Mouse (Mus musculus) MEL (cell line): ENCODE data around the gene Tmem98. TPM values are rescaled to one million over a fixed set of nuclear protein-coding genes. Genes with fewer than 3 reads are reported as not detected.
A peak's percentile ranks its signal among the peaks of the same experiment; 100 is the strongest.

Experiments
- DNase-seq: peaks from one replicate; pipeline ENCODE4 v3.0.0; 2011; ENCODE audit warnings: low read depth, low spot score
- H3K27ac ChIP-seq: 2 replicates; pipeline ENCODE4 v1.5.1; 2012; ENCODE audit warnings: low read depth, mild to moderate bottlenecking, control low read depth, low read length, moderate library complexity; ENCODE audit not compliant: control insufficient read depth
- H3K27me3 ChIP-seq, 2 experiments: fragments of 150-350 bp in 1 of 2; sonication (generic) in 1 of 2; 2 replicates each; pipeline ENCODE4 v1.6.1; 2012; ENCODE audit warnings: low read length in 2 of 2, mild to moderate bottlenecking in 2 of 2, improper control_type of control experiment in 1 of 2, moderate library complexity in 1 of 2; ENCODE audit not compliant: insufficient read depth in 2 of 2, control insufficient read depth in 1 of 2
- H3K36me3 ChIP-seq, 2 experiments: 2 replicates each; pipeline ENCODE4 v1.6.1; 2012 to 2014; ENCODE audit warnings: low read length in 2 of 2, improper control_type of control experiment in 1 of 2, inconsistent platforms in 1 of 2, mild to moderate bottlenecking in 1 of 2; ENCODE audit not compliant: insufficient read depth in 2 of 2, control insufficient read depth in 1 of 2
- H3K4me1 ChIP-seq, 2 experiments: fragments of 150-350 bp in 1 of 2; sonication (generic) in 1 of 2; 2 replicates each; pipeline ENCODE4 v1.6.1; 2012; ENCODE audit warnings: low read length in 2 of 2, improper control_type of control experiment in 1 of 2, mild to moderate bottlenecking in 1 of 2; ENCODE audit not compliant: insufficient read depth in 2 of 2, control insufficient read depth in 1 of 2
- H3K4me3 ChIP-seq, 2 experiments: fragments of 150-350 bp in 1 of 2; sonication (generic) in 1 of 2; 2 replicates each; pipeline ENCODE4 v1.5.1; 2012; ENCODE audit warnings: low read depth in 2 of 2, low read length in 2 of 2, mild to moderate bottlenecking in 2 of 2, moderate library complexity in 2 of 2, control low read depth in 1 of 2, improper control_type of control experiment in 1 of 2; ENCODE audit not compliant: control insufficient read depth in 1 of 2, insufficient read depth in 1 of 2
- H3K79me2 ChIP-seq: 2 replicates; pipeline ENCODE4 v1.6.1; 2012; ENCODE audit warnings: mild to moderate bottlenecking, low read length, moderate library complexity; ENCODE audit not compliant: control insufficient read depth, poor library complexity, insufficient read depth
- H3K9ac ChIP-seq: 2 replicates; pipeline ENCODE4 v1.6.1; 2012; ENCODE audit warnings: low read depth, mild to moderate bottlenecking, control low read depth, low read length, moderate library complexity; ENCODE audit not compliant: control insufficient read depth, poor library complexity, severe bottlenecking
- H3K9me3 ChIP-seq: fragments of 150-350 bp; sonication (generic); replicated peaks from 2 replicates; pipeline ENCODE4 v1.6.1; 2012; ENCODE audit warnings: mild to moderate bottlenecking, low read length, improper control_type of control experiment, moderate library complexity; ENCODE audit not compliant: insufficient read depth
- CHD1 ChIP-seq: IDR thresholded peaks from 2 replicates; pipeline ENCODE4 v1.6.1; 2012; ENCODE audit warnings: low read depth, mild to moderate bottlenecking, inconsistent platforms, low read length, improper control_type of control experiment
- CTCF ChIP-seq, 3 experiments: IDR thresholded peaks in 2 of 3; conservative IDR thresholded peaks in 1 of 3; 2 replicates each; pipeline ENCODE4 v1.5.1; 2011 to 2012; ENCODE audit warnings: low read length in 3 of 3, low read depth in 2 of 3, mild to moderate bottlenecking in 2 of 3, improper control_type of control experiment in 1 of 3, inconsistent platforms in 1 of 3, mixed read lengths in 1 of 3, moderate library complexity in 1 of 3; ENCODE audit not compliant: control insufficient read depth in 1 of 3, insufficient read depth in 1 of 3, poor library complexity in 1 of 3, severe bottlenecking in 1 of 3
- E2F4 ChIP-seq: IDR thresholded peaks from 2 replicates; pipeline ENCODE4 v1.6.1; 2011; ENCODE audit warnings: low read depth, low read length, improper control_type of control experiment, borderline replicate concordance
- ELF1 ChIP-seq: IDR thresholded peaks from 2 replicates; pipeline ENCODE4 v1.6.1; 2014; ENCODE audit warnings: low read depth, mild to moderate bottlenecking, inconsistent platforms, low read length, improper control_type of control experiment, moderate library complexity
- EP300 ChIP-seq, 2 experiments: IDR thresholded peaks; 2 replicates each; pipeline ENCODE4 v1.6.1; 2011; ENCODE audit warnings: improper control_type of control experiment in 2 of 2, low read length in 2 of 2, low read depth in 1 of 2, mild to moderate bottlenecking in 1 of 2
- ETS1 ChIP-seq: IDR thresholded peaks from 2 replicates; pipeline ENCODE4 v1.6.1; 2012; ENCODE audit warnings: low read depth, mild to moderate bottlenecking, inconsistent platforms, low read length, improper control_type of control experiment, moderate library complexity
- GABPA ChIP-seq: IDR thresholded peaks from 2 replicates; pipeline ENCODE4 v1.6.1; 2012; ENCODE audit warnings: low read depth, mild to moderate bottlenecking, inconsistent platforms, low read length, improper control_type of control experiment, moderate library complexity
- GATA1 ChIP-seq: IDR thresholded peaks from 2 replicates; pipeline ENCODE4 v1.6.1; 2011; ENCODE audit warnings: low read depth, low read length, improper control_type of control experiment
- HCFC1 ChIP-seq: IDR thresholded peaks from 2 replicates; pipeline ENCODE4 v1.6.1; 2012; ENCODE audit warnings: low read depth, mild to moderate bottlenecking, inconsistent platforms, low read length, improper control_type of control experiment, moderate library complexity
- JUND ChIP-seq: IDR thresholded peaks from 2 replicates; pipeline ENCODE4 v1.6.1; 2011; ENCODE audit warnings: low read depth, mild to moderate bottlenecking, improper control_type of control experiment, low read length
- MAFK ChIP-seq: IDR thresholded peaks from 2 replicates; pipeline ENCODE4 v1.6.1; 2011; ENCODE audit warnings: low read depth, mild to moderate bottlenecking, low read length, improper control_type of control experiment, borderline replicate concordance
- MAX ChIP-seq: IDR thresholded peaks from 2 replicates; pipeline ENCODE4 v1.6.1; 2011; ENCODE audit warnings: low read length, improper control_type of control experiment
- MAZ ChIP-seq: IDR thresholded peaks from 2 replicates; pipeline ENCODE4 v1.6.1; 2012; ENCODE audit warnings: low read depth, mild to moderate bottlenecking, inconsistent platforms, low read length, improper control_type of control experiment
- MEF2A ChIP-seq: IDR thresholded peaks from 2 replicates; pipeline ENCODE4 v1.6.1; 2014; ENCODE audit warnings: low read depth, mild to moderate bottlenecking, inconsistent platforms, low read length, improper control_type of control experiment; ENCODE audit not compliant: poor library complexity, insufficient replicate concordance, severe bottlenecking; ENCODE audit errors: extremely low read depth
- MXI1 ChIP-seq: IDR thresholded peaks from 2 replicates; pipeline ENCODE4 v1.6.1; 2011; ENCODE audit warnings: mild to moderate bottlenecking, low read depth, low read length, improper control_type of control experiment
- MYC ChIP-seq: IDR thresholded peaks from 2 replicates; pipeline ENCODE4 v1.6.1; 2011; ENCODE audit warnings: low read depth, mild to moderate bottlenecking, low read length, improper control_type of control experiment, moderate library complexity
- NELFE ChIP-seq: IDR thresholded peaks from 2 replicates; pipeline ENCODE4 v1.6.1; 2011; ENCODE audit warnings: low read depth, low read length, improper control_type of control experiment
- POLR2AphosphoS2 ChIP-seq: IDR thresholded peaks from 2 replicates; pipeline ENCODE4 v1.6.1; 2011; ENCODE audit warnings: low read length, improper control_type of control experiment
- RAD21 ChIP-seq: IDR thresholded peaks from 2 replicates; pipeline ENCODE4 v1.6.1; 2011; ENCODE audit warnings: mild to moderate bottlenecking, low read depth, low read length, improper control_type of control experiment
- RCOR1 ChIP-seq: IDR thresholded peaks from 2 replicates; pipeline ENCODE4 v1.6.1; 2012; ENCODE audit warnings: low read depth, mild to moderate bottlenecking, inconsistent platforms, low read length, improper control_type of control experiment
- SMC3 ChIP-seq: IDR thresholded peaks from 2 replicates; pipeline ENCODE4 v1.6.1; 2011; ENCODE audit warnings: low read depth, low read length, improper control_type of control experiment
- TBP ChIP-seq: IDR thresholded peaks from 2 replicates; pipeline ENCODE4 v1.8.0; 2011; ENCODE audit warnings: low read depth, low read length, improper control_type of control experiment
- USF1 ChIP-seq: IDR thresholded peaks from 2 replicates; pipeline ENCODE4 v1.6.1; 2014; ENCODE audit warnings: low read depth, mild to moderate bottlenecking, inconsistent platforms, low read length, improper control_type of control experiment, moderate library complexity
- USF2 ChIP-seq, 2 experiments: IDR thresholded peaks; 2 replicates each; pipeline ENCODE4 v1.6.1; 2011 to 2012; ENCODE audit warnings: improper control_type of control experiment in 2 of 2, low read length in 2 of 2, borderline replicate concordance in 1 of 2, inconsistent platforms in 1 of 2, low read depth in 1 of 2, mild to moderate bottlenecking in 1 of 2; ENCODE audit not compliant: insufficient read depth in 1 of 2
- ZKSCAN1 ChIP-seq: IDR thresholded peaks from 2 replicates; pipeline ENCODE4 v1.6.1; 2012; ENCODE audit warnings: low read depth, mild to moderate bottlenecking, inconsistent platforms, low read length, improper control_type of control experiment, moderate library complexity
- polyA plus RNA-seq, 2 experiments: library from polyadenylated mRNA; stranded (reverse) in 1 of 2; unstranded in 1 of 2; fragments of >175 nt in 1 of 2; fragments of >200 nt in 1 of 2; gene quantifications; 2 replicates each; pipeline versions ENCODE4 v1.2.1 to v1.2.4; 2012; ENCODE audit warnings: low replicate concordance in 2 of 2, low read depth in 1 of 2; ENCODE audit not compliant: insufficient read length in 2 of 2, insufficient read depth in 1 of 2, missing spikeins in 1 of 2
- total RNA-seq: library from RNA; depleted of rRNA; stranded (reverse); fragments of 300-350 nt; gene quantifications from 2 replicates; pipeline ENCODE4 v1.2.3, GENCODE M21; 2012

Gene Tmem98
- total and polyA plus RNA-seq, 3 experiments = 21.5 to 33.5 TPM; not detected in 1

- H3K4me1 ChIP-seq = peaks cover 44 to 47% of the 10 kb centered on the region in 2 experiments
- peak; percentile 80 for DNase-seq
- peaks cover 6 to 55% of the 10 kb centered on the region in 2 experiments; a peak in 3 of 4 replicates for H3K36me3 ChIP-seq
- H3K9me3 ChIP-seq = no peaks in the 10 kb centered on the region
- no peak overlapping the region for H3K9ac ChIP-seq
- TF ChIP-seq RAD21 (no peak), MAZ (no peak), TBP (no peak), ELF1 (no peak), MXI1 (peak; percentile 47; the same call in 1 of the 2 replicates), HCFC1 (no peak), GATA1 (0 out of 2 replicates have a peak, but pooled peaks have one; percentile 16), ETS1 (peak; percentile 46; the same call in 1 of the 2 replicates), E2F4 (no peak), JUND (no peak), MEF2A (no peak), CTCF (IDR thresholded peaks at IDR 0.05 in 2 of 3, conservative IDR thresholded peaks at IDR 0.05 in 1 of 3; ENCODE audit: control insufficient read depth in 1 of 3, insufficient read depth in 1 of 3, low read depth in 2 of 3, low read length in 3 of 3, poor library complexity in 1 of 3, severe bottlenecking in 1 of 3) (no peak), NELFE (no peak), CHD1 (no peak), MAX (no peak), GABPA (no peak), USF1 (no peak), USF2 (IDR thresholded peaks at IDR 0.05; ENCODE audit: borderline replicate concordance in 1 of 2, insufficient read depth in 1 of 2, low read depth in 1 of 2, low read length in 2 of 2) (no peak), SMC3 (no peak; the same call in 1 of the 2 replicates), MYC (0 out of 2 replicates have a peak, but pooled peaks have one; percentile 52), MAFK (no peak), RCOR1 (peak; percentile 48; the same call in 1 of the 2 replicates), ZKSCAN1 (no peak), POLR2AphosphoS2 (no peak), EP300 (IDR thresholded peaks at IDR 0.05; ENCODE audit: low read depth in 1 of 2, low read length in 2 of 2) (peak in 1 of 2 experiments; percentile 66; a peak in 2 of 4 replicates)
- peaks cover 42% of the 10 kb centered on the region for H3K79me2 ChIP-seq
- no peaks in the 10 kb centered on the region for H3K27me3 ChIP-seq
- no peak overlapping the region for H3K27ac ChIP-seq
- H3K4me3 ChIP-seq = no peak overlapping the region
Observed at GRCm38 (mm10) chr11:80771596-80772250, 38.3 kb upstream of the Tmem98 start.
